Mouse (Mus musculus): ENCODE measurements around the gene Gna13.

DNA sequence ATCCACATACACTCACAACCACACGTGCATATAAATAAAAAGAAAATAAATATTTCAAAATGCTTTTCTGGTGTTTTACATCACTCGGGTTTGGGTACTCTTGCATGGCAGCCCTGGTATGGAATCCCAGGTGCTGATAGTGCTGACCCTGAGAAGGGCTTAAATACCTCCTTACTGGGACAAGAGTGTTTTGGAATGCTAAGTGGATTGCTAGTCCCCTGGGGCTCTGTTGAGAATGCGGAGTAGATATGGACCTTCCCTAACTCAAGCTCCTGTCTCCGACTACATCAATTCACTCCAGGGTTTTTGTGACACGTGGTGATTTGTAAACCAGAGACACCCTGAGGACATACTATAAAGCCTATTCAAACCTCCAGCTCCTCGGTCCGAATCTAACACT, 19.1 kb upstream of the Gna13 start:
- TF ChIP-seq CTCF (IDR thresholded peaks at IDR 0.05; ENCODE audit: low read depth, low read length) (no peak), POLR2AphosphoS5 (IDR thresholded peaks at IDR 0.05; ENCODE audit: insufficient replicate concordance, low read depth, low read length) (no peak), TAL1 (conservative IDR thresholded peaks at IDR 0.05; ENCODE audit: low read depth, low read length) (no peak)

Data from G1E (cell line).